Mouse (Mus musculus) Patski (cell line): ENCODE measurements at regions not wholly inside any gene's neighbourhood (a gene's known extent, or its start where the extent isn't known, plus 50 kb on each side); places are given as distances from the start of the nearest gene placed in this dataset.

Source experiments
- ATAC-seq: fragments of 100-300 bp; one replicate; pipeline ENCODE4 v1.8.0; 2021
- CTCF ChIA-PET: fragments of 350-600 bp; sonication (Branson Sonifier 250); formaldehyde crosslinking; loops from one replicate; lab custom pipeline; 2022; ENCODE audit warnings: inconsistent platforms; lab: Charles Lee
- POLR2A ChIA-PET: fragments of 350-600 bp; sonication (Branson Sonifier 250); formaldehyde crosslinking; loops from one replicate; lab custom pipeline; 2022; ENCODE audit warnings: antibody characterized with exemption, inconsistent platforms; lab: Charles Lee
- DNase-seq: peaks from one replicate; pipeline ENCODE4 v3.0.0-alpha.2; 2011; ENCODE audit warnings: low read depth, low spot score
- H3K27me3 ChIP-seq: fragments of 371-371 bp; one replicate; pipeline ENCODE4 v1.5.1; 2021
- CTCF ChIP-seq: fragments of 100-300 bp; IDR thresholded peaks from one replicate; pipeline ENCODE4 v1.5.1; 2021
- in situ Hi-C: fragments of 300-500 bp; cut with MboI; formaldehyde crosslinking; loops from 3 replicates; pipeline ENCODE4 v1.11.1; 2018; ENCODE audit warnings: low pct_unique_long_range_greater_than_20kb, mixed read lengths

DNA sequence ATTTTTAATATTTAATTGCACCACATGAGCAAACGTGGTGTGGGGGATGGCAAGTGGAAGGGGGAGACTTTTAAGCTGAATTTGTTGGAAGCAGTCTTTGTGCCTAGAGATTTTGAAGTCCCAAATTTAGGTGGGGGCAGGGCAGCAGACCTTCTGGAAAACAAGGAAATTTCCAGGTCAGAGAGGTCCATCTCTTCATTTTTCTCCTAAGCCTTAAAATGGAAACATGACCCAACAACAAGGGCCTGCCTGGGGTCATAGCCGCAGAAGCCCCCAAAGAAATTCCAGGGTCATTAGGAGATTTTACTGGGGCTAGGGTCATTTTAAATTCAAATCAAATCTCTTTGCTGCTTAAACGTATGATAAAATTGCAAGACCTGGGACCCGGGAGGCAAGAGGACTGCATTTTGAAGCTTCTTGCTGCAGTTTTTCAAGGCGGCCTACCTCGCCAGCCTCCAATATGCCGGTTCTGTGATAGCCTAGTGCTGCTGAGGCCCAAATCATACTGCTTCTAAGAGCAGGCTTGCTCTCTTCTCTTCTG lies 490.0 kb downstream of the Prss52 start:
- in situ Hi-C loops, result loop anchor here (25.0 kb wide), 1 partner anchor 757 kb away; no protein-coding TSS in a partner anchor
- TF ChIP-seq CTCF, result no peak
- ATAC-seq (no peak), DNase-seq (no peak)
- peaks cover 41% of the 10 kb centered on the region for H3K27me3 ChIP-seq
- POLR2A ChIA-PET, result no interaction called here
- CTCF ChIA-PET, result no interaction called here

GRCm38 (mm10) chr14:64594811-64595522 lies 490.9 kb downstream of the Prss52 start:
- no peak for TF ChIP-seq CTCF
- peaks cover 36% of the 10 kb centered on the region for H3K27me3 ChIP-seq
- no peak for ATAC-seq
- ChIA-PET CTCF (no interaction called here), POLR2A (no interaction called here)
- no peak for DNase-seq
- in situ Hi-C loops, result loop anchor here (25.0 kb wide), 1 partner anchor 758 kb away; no protein-coding TSS in a partner anchor

DNA sequence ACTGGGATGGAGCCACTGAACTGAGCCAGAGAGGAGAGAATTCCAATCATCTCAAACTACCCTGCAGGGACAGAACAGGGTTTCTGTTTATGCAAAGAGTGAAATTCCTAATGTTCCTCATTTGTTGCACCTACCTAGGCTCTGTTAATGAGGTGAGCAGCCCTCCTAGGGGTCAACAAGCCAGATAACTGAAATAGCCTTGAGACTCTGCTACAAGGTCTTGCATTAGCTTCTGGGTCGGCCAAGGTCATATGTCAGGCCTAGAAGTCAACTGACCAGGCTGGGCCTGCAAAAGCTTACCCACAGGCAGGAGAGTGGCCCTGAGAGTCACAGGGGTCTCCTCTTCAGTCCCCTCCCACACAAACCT lies 491.4 kb downstream of the Prss52 start:
- no peak for TF ChIP-seq CTCF
- no peak for DNase-seq
- in situ Hi-C loops, result loop anchor here (25.0 kb wide), 1 partner anchor 758 kb away; no protein-coding TSS in a partner anchor
- H3K27me3 ChIP-seq, result peaks cover 30% of the 10 kb centered on the region
- ATAC-seq, result no peak
- ChIA-PET CTCF (no interaction called here), POLR2A (no interaction called here)

DNA sequence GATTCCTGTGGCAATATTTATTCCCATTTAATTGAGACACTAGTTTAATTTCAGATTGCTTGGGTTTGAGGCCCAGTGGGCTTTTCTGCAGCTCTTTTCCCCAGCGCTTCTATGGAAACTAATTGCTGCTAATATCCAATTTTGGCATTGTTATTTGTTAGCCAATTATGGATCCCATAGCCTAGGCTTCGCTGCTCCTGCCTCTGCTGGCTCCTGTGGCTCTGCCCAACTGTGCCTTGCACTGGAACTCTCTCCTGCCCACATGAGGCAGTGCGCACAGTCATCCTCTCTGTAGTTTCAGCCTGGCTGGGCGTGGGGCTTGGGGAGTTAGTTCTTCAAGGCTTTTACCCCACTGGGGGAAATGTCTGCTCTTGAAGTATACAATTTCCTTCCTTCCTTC lies 491.8 kb downstream of the Prss52 start:
- ATAC-seq, result no peak
- no peak for TF ChIP-seq CTCF
- DNase-seq, result no peak
- ChIA-PET POLR2A (no interaction called here), CTCF (no interaction called here)
- peaks cover 27% of the 10 kb centered on the region for H3K27me3 ChIP-seq
- in situ Hi-C loops, result loop anchor here (25.0 kb wide), 1 partner anchor 759 kb away; no protein-coding TSS in a partner anchor

GRCm38 (mm10) chr14:64597218-64597617 lies 493.1 kb downstream of the Prss52 start:
- DNase-seq (no peak), ATAC-seq (no peak)
- TF ChIP-seq CTCF, result no peak
- H3K27me3 ChIP-seq, result peaks cover 18% of the 10 kb centered on the region
- CTCF ChIA-PET, result no interaction called here
- in situ Hi-C loops, result loop anchor here (25.0 kb wide), 1 partner anchor 760 kb away; no protein-coding TSS in a partner anchor
- POLR2A ChIA-PET, result interaction anchor here (0.6 kb wide), 1 partner anchor 1661 kb away, joined by 3 read pairs; no protein-coding TSS in a partner anchor
